Mouse (Mus musculus) midbrain, embryonic 11.5 days (tissue): ENCODE data around the gene Mylk2. TPM values are rescaled to one million over a fixed set of nuclear protein-coding genes. Genes with fewer than 3 reads are reported as not detected.
A peak's percentile ranks its signal among the peaks of the same experiment; 100 is the strongest.

ENCODE experiments used
- ATAC-seq: fragments of 200-750 bp; cut with Nextera tagmentation; 2 replicates; pipeline ENCODE4 v1.8.0; 2017; ENCODE audit warnings: moderate TSS enrichment, moderate library complexity; ENCODE audit not compliant: low FRiP score
- DNase-seq: peaks from one replicate; pipeline ENCODE4 v3.0.0; 2015; ENCODE audit warnings: low spot score; ENCODE audit errors: missing footprints
- H3K27ac ChIP-seq: fragments of 300-500 bp; sonication (generic); 2 replicates; pipeline ENCODE4 v1.5.1; 2014; ENCODE audit warnings: low read depth, low read length
- H3K27me3 ChIP-seq: fragments of 300-500 bp; sonication (generic); 2 replicates; pipeline ENCODE4 v1.6.1; 2014; ENCODE audit warnings: mild to moderate bottlenecking, low read length, moderate library complexity, mixed read lengths; ENCODE audit not compliant: control insufficient read depth, insufficient read depth
- H3K36me3 ChIP-seq: fragments of 300-500 bp; sonication (generic); 2 replicates; pipeline ENCODE4 v1.6.1; 2014; ENCODE audit warnings: mild to moderate bottlenecking, low read length, moderate library complexity, mixed read lengths; ENCODE audit not compliant: control insufficient read depth, insufficient read depth
- H3K4me1 ChIP-seq: fragments of 300-500 bp; sonication (generic); 2 replicates; pipeline ENCODE4 v1.6.1; 2014; ENCODE audit warnings: low read length; ENCODE audit not compliant: control insufficient read depth, insufficient read depth
- H3K4me2 ChIP-seq: fragments of 300-500 bp; sonication (generic); 2 replicates; pipeline ENCODE4 v1.6.1; 2014; ENCODE audit warnings: mild to moderate bottlenecking, moderate library complexity
- H3K4me3 ChIP-seq: fragments of 300-500 bp; sonication (generic); 2 replicates; pipeline ENCODE4 v1.5.1; 2014; ENCODE audit warnings: low read depth, low read length
- H3K9ac ChIP-seq: fragments of 300-500 bp; sonication (generic); 2 replicates; pipeline ENCODE4 v1.6.1; 2014; ENCODE audit warnings: low read length
- H3K9me3 ChIP-seq: fragments of 300-500 bp; sonication (generic); 2 replicates; pipeline ENCODE4 v1.6.1; 2016; ENCODE audit warnings: low read length; ENCODE audit not compliant: control insufficient read depth
- WGBS: fragments of 180-500 bp; shearing (Covaris S2); extraction: QIAGEN DNeasy Blood & Tissue Kit; methylation state at CpG from one replicate; pipeline ENCODE4 v1.1.7; 2014; 5-methylcytosine and 5-hydroxymethylcytosine counted together
- microRNA-seq: library from miRNA; unstranded; fragments of <30 nt; microRNA quantifications from one replicate; pipeline ENCODE4, GENCODE M21; 2017
- polyA plus RNA-seq: library from polyadenylated mRNA; unstranded; fragments of >200 nt; fragmentation: Nextera tagmentation; extraction: Ambion mirVana; gene quantifications from 2 replicates; pipeline ENCODE4 v1.2.1, GENCODE M21; 2014

Gene Mylk2
- polyA plus RNA-seq, 1 experiment from 2014 or later, result not detected

DNA sequence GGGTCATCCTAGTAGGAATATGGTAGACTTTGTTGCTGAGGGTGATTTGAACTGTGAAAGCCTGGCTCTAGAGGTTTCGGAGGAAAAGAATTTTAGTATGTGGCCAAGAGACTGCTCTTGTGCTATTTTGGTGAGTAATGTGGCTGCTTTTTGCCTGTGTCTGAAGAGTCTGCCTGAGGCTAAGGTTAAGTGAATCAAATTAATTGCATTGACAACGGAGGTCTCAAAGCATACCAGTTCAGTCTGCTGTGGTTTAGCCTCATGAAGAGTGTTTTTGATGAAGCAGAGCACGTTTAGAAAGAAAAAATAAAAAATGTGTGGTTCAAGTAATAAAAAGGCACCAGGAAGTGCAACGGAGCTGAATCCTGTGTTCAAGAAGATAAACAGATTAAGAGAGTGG lies 54.4 kb downstream of the Mylk2 start:
- DNase-seq (no peak), ATAC-seq (no peak)
- Histone ChIP-seq H3K4me3 (no peak overlapping the region), H3K4me2 (no peak overlapping the region), H3K27me3 (no peaks in the 10 kb centered on the region), H3K9me3 (no peaks in the 10 kb centered on the region), H3K36me3 (no peaks in the 10 kb centered on the region), H3K4me1 (no peaks in the 10 kb centered on the region), H3K9ac (no peak overlapping the region), H3K27ac (no peak overlapping the region)
- WGBS, result 75% methylated on average over 4 of the region's 4 CpGs

Small RNA genes lying within 50 kb of the gene (microRNA-seq; reads per million reads assigned to microRNA genes)
- 4.7 reads per million, percentile 22 among the genes with 10 or more reads in this experiment for gene Mir5622

Other genes with a start within 250 kb of the Mylk2 start
- 117 and 119 TPM in 2 replicates for gene H13, start 241.9 kb upstream of the Mylk2 start, polyA plus RNA-seq
- gene Mcts2, start 224.3 kb upstream of the Mylk2 start, polyA plus RNA-seq, result 43.4 and 48.6 TPM in 2 replicates
- gene Id1, start 175.1 kb upstream of the Mylk2 start, polyA plus RNA-seq, result 66.0 and 70.7 TPM in 2 replicates
- gene Cox4i2, start 157.2 kb upstream of the Mylk2 start, polyA plus RNA-seq, result 2.8 and 3.7 TPM in 2 replicates
- gene Bcl2l1, start 79.6 kb upstream of the Mylk2 start, polyA plus RNA-seq, result 120 and 125 TPM in 2 replicates
- 166 and 187 TPM in 2 replicates for gene Tpx2, start 63.4 kb upstream of the Mylk2 start, polyA plus RNA-seq
- gene Foxs1, start 21.9 kb downstream of the Mylk2 start, polyA plus RNA-seq, result 2.1 and 2.6 TPM in 2 replicates
- gene Dusp15, start 40.3 kb downstream of the Mylk2 start, polyA plus RNA-seq, result 0.46 and 0.89 TPM in 2 replicates
- gene Ttll9, start 51.1 kb downstream of the Mylk2 start, polyA plus RNA-seq, result 1.1 and 2.0 TPM in 2 replicates
- 83.9 and 88.7 TPM in 2 replicates for gene Pdrg1, start 104.1 kb downstream of the Mylk2 start, polyA plus RNA-seq
- 0.40 and 0.52 TPM in 2 replicates for gene Xkr7, start 120.5 kb downstream of the Mylk2 start, polyA plus RNA-seq
- 1.2 and 2.1 TPM in 2 replicates for gene Ccm2l, start 154.6 kb downstream of the Mylk2 start, polyA plus RNA-seq
- 2.4 and 2.5 TPM in 2 replicates for gene Hck, start 197.1 kb downstream of the Mylk2 start, polyA plus RNA-seq
- gene Tm9sf4, start 250.0 kb downstream of the Mylk2 start, polyA plus RNA-seq, result 80.9 and 85.9 TPM in 2 replicates